Mouse (Mus musculus): ENCODE measurements at regions not wholly inside any gene's neighbourhood (a gene's known extent, or its start where the extent isn't known, plus 50 kb on each side); places are given as distances from the start of the nearest gene placed in this dataset.

DNA sequence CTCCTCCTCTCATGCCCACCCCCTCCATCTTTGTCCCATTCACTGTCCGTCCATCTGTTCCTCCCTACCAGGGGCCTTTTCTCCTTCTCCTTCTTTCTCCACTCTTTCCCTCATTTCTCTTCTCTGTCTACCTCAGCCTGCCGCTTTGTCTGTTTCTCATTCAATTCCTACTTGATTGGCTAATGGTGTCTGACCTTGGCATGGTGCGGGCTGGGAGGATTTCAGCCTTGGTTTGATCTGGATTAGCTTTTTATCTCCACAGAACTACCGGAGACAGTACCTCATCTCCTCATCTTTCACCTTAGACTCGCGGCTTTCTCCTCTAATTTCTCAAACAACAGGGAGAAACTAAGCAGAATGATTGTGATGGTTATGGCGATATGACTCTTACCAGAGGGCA lies 506.4 kb downstream of the Tmem38b start:
- TF ChIP-seq POLR2A (IDR thresholded peaks at IDR 0.05; ENCODE audit: insufficient read length, low read depth) = no peak
- no peak for TF ChIP-seq MAX (IDR thresholded peaks at IDR 0.05; ENCODE audit: low read depth)
- no peak for TF ChIP-seq E2F4 (IDR thresholded peaks at IDR 0.05; ENCODE audit: insufficient read depth)
- TF ChIP-seq USF1 (IDR thresholded peaks at IDR 0.05; ENCODE audit: low read depth) = no peak
- TF ChIP-seq REST (IDR thresholded peaks at IDR 0.05; ENCODE audit: insufficient read depth, insufficient read length) = no peak
- no peak for TF ChIP-seq TCF3 (IDR thresholded peaks at IDR 0.05; ENCODE audit: insufficient read length, low read depth)
- TF ChIP-seq MYOG (IDR thresholded peaks at IDR 0.05; ENCODE audit: control insufficient read depth in 1 of 3, insufficient read depth in 1 of 3, insufficient read length in 2 of 3, low read depth in 2 of 3) = no peak
- TF ChIP-seq TCF12 (IDR thresholded peaks at IDR 0.05; ENCODE audit: insufficient read depth, poor library complexity, severe bottlenecking) = no peak
